Mouse (Mus musculus) megakaryocyte, embryonic 14.5 days (primary cell): ENCODE results near the gene Dennd2c.

Experiments used
- FLI1 ChIP-seq: IDR thresholded peaks from 2 replicates; pipeline ENCODE4 v1.6.1; 2012; ENCODE audit warnings: low read length, inconsistent platforms, mixed read lengths
- GATA1 ChIP-seq: IDR thresholded peaks from 3 replicates; pipeline ENCODE4 v1.6.1; 2012; ENCODE audit warnings: mixed read lengths, low read length, inconsistent platforms, borderline replicate concordance

GRCm38 (mm10) chr3:103182821-103183220 is 80.4 kb downstream of the Dennd2c start:
- TF ChIP-seq GATA1 (no peak), FLI1 (no peak)
